Mouse (Mus musculus): ENCODE measurements around the gene Ier5l. TPM values are rescaled to one million over a fixed set of nuclear protein-coding genes. Genes with fewer than 3 reads are reported as not detected.

Gene Ier5l
- total RNA-seq (2015; ENCODE audit: low replicate concordance) (not detected in 2 replicates), total RNA-seq (2017; ENCODE audit: low replicate concordance) (not detected in 2 replicates)

DNA sequence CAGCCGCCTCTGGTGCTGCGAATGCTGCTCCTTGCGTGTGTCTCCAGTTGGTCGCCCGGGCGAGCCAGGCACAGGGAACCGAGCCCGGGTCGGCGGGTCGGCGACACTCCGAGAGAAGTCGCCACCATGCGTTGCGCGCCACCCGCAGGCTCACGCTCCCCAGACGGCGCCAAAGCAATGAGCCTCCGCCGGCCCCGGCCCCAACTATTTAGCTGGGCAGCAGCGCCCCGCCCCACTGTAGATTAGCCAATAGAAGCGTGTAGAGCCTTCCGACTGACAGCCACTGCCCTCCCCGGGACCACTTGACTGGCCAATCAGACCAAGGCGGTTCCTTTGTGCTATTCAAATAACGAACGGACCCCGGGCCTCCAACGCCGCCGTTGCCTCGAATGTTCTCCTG lies at the start of gene Ier5l:
TSS of gene Ier5l (minus strand) at position 181 of the 400 bp plus-strand sequence.
- ATAC-seq (replicated peaks; ENCODE audit: low FRiP score, poor library complexity, severe bottlenecking): no peak

DNA sequence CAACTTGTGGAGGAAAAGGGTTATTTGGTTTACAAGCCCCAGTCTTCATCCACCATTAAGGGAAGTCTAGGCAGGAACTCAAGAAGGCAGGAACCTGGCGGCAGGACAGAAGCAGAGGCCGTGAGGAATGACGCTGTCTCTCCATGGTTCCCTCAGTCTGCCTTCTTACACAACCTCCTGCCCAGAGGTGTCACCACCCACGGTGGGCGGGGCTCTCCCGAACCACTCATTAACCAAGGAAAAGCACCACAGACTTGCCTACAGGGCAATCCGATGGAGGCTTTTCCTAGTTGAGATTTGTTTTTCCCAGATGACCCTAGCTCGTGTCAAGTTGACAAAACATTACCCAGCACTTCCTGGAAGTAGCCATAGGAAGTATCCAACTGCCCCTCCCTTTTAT lies 49.7 kb upstream of the Ier5l start:
- no peak for ATAC-seq (replicated peaks; ENCODE audit: low FRiP score, poor library complexity, severe bottlenecking)

DNA sequence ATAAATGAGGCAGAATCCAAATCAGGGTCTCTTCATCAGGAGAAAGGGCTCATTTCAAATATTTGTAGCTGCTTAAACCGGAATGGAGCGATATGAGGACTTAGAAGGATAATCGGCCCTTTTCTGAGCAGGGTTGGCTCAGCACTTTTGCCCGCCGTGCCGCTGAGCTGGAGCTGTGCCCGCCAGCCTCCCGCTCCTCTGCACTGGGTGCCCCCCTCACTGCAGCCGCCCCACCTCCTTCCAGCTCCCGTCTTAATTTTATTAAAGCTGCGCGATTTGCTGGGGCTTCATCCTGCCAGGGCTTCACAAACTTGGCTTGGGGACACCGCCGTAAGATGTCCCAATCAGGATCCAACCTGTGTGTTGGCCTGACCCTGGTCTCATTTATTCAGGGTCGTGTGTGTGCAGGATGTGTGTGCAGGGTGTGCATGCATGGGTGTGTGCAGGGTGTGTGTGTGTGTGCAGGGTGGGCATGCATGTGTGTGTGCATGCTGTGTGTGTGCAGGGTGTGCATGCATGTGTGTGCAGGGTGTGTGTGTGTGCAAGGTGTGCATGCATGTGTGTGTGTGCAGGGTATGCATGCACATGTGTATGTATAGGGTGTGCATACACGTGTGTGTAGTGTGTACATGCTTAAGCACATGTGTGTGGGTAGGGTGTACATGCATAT lies 36.8 kb upstream of the Ier5l start:
- no peak; the same call in 1 of the 2 replicates for ATAC-seq (replicated peaks; ENCODE audit: low FRiP score, poor library complexity, severe bottlenecking)

DNA sequence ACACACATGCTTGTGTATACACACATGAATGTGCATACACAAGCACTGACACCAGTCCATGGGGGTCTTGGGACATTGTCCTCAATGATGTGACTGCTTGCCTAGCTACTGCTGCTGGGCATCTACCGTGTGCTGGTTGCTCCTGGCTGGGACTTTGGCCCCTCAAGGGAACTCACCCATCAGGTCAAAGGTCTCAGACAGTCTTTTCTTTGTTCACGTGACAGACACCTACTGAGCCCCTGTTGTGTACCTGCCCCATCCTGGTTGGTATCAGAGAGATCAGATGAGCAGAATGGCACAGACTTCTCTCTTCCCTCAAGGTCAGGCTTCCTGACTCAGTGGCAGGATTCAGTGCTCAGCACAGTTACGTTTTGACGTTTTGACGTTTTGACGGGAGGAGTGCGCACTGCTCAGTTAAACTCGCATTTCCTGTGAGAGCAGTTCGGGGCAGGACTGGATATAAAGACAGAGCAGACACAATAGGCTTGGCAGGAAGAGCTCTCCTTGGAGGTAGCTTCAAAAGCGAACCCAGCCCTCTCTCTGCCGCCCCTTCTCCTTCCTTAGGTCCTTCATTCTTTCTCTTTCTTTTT lies 33.2 kb upstream of the Ier5l start:
- ATAC-seq (replicated peaks; ENCODE audit: low FRiP score, poor library complexity, severe bottlenecking): no peak

DNA sequence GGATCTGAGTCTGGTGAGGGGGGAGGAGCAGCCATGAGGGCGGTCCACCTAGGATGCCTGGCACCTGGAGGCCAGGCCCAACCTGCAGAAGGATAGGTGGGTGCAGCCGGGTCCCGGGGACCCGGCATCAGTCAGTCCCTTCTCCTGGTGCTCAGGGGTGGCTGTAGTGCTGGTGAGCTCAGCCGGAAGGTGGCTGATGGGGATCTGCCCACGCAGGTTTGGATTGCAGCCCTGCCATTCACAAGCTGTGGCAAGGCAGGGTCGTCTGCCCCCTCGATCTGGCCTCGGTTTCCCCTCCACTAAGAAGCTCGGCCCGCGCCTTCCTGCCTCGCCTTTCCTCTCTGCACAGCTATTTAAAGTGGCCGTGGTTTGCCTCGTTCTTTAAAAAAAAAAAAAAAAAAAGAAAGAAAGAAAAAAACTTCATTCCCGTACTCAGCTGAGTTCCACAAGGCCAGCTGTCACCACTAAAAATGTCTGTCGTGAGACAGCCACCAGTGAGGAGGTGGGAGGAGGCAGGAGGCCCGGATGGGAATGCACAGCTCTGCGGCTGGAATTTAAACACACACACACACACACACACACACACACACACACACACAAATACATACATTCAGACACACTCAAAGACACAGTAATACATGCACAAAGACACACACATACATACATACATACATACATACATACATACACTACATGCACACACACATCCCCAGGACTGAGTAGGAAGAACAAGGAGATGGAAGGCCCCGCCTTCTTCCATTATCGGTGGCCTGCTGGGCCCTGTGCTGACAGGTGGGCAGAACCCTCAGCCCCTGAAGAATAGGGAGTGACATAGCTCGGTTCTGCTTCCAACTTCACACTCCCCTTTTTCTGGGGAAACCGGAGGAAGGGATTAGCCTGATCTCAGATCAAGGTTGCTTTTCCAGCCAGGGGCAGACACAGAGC lies 29.9 kb upstream of the Ier5l start:
- ATAC-seq (replicated peaks; ENCODE audit: low FRiP score, poor library complexity, severe bottlenecking): no peak

DNA sequence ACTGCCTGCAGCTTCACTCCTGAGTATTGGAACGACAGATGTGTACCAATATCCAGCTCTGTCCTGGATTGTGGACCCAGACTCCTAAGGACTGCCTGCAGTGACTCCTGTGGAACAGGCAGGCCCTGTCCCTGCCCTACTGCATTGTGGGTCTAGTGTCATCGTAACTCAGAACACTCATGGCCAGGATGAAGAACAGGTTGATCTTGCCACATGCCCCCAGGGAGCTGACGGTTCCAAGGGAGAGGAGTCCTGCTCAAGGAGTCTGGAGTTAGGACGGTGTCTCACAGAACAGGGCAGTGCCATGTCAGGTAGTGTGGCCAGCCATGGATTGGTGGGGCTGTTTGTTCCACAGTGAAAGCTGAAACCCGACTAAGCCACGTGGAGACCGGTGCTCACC lies 27.7 kb upstream of the Ier5l start:
- ATAC-seq (replicated peaks; ENCODE audit: low FRiP score, poor library complexity, severe bottlenecking): no peak

DNA sequence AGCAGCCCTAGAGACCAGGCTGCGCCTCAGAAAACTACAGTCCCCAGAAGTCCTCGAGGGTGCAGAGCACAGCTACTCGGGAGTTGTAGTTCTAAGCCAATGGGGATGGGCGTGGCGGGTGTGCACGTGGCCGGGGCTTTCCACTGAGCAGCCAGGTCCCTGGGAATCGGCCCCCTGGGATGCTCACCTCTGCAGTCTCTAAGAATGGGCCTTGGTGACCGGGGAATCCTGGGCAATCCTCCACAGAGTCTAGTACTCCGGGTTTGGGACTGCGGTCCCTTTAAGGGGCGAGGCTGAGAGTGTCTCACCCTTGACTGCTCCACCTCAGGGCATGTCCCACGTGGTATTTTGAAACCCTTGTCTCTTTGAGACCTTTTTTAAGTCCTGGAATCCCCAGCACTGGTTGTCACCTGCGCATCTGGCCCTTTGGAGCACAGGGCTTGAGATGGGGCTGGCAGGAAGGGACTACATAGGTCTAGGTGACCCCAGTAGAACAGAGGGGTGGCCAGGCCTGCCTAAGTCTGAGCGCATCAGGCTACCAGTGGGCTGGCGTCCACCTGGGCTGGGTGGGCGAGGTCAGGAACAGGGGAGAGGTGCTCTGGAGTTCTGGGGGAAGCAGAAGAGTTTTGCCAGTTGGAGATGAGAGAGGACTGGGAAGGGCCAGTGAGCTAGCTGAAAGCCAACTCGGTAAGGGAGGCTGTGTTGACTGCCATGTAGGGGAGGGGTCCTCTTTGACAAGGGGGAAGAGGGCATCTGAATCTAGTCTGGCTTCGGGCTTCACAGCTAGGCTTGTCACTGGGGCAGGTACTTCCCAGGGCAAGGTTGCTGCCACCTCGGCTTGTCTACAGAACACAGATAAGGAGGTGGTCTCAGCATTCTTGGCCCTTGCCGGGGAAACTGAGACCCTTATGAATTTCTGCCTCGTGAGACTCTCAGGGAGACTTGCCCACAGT lies 22.2 kb upstream of the Ier5l start:
- no peak for ATAC-seq (replicated peaks; ENCODE audit: low FRiP score, poor library complexity, severe bottlenecking)

DNA sequence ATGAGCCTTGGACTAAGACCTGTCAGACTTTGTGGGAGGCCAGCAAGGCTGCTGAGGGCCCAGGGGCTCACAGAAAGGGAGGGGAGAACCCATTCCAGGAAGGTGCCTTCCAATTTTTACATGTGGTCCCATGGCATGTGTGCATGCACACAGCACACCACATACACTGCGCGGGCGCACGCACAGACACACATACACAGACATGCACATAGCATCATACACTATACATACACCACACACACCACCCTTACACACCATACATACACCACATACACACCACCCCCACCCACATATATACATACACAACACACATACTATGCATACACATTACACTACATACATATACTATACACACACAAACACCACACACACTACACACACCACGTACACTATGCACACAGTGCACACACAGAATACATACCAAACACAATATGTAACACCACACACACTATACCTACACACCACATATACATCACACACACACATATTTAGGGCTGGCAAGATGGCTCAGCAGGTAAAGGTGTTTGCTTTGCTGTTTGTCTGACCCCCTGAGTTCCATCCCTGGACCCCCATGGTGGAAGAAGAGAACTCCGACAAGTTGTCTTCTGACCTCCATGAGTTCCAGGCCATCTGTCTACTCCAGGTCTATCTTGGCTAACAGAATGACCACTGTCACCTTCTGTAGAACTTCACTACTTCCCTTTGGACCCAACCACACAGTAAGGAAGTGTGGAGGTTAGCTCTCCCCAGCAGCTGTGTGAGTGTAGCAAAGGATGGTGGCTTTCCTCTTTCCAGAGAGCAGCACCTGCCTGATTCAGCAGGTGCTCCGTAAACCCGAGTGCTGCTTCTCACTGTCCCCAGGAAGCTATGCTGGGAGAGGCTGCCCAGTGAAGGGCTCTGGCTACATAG lies 21.2 kb upstream of the Ier5l start:
- ATAC-seq (replicated peaks; ENCODE audit: low FRiP score, poor library complexity, severe bottlenecking): no peak

DNA sequence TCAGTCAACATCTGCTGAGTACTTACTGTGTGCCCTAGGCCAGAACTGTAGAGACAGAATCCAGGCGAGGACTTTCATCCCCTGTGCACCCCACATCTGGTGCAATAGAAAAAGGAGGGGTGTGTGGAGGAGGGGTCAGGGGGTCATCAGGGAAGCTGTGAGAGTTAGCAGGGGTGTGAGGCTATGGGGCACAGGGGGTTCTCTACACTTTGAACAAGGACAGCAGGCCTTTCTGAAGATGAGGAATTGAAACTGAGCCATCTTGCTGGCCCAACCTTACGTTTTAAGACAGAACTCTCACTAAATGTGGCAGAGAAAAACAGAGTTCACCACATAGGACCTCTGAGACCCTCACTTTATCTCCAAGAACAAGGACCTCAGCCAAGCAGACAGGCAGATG lies 16.4 kb upstream of the Ier5l start:
- ATAC-seq (replicated peaks; ENCODE audit: low FRiP score, poor library complexity, severe bottlenecking): no peak

DNA sequence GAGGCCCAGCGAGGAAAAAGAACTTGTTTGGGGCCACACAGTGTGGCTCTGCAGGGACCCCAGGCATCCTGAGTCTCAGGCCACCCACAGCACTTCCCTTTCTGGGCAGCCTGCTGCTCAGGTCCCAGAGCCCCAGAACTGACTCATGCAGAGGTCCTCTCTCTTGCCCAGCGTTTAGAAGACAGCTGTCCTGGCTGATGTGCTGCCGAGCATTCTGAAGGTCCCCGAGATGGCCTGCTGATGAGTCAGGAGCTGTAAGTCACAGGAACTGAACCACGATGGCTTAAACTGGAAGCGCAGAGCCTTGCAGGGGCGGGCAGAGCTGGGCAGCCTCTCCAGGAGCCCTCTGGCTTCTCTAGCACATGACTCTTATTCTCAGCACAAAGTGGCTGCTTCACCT lies 13.6 kb upstream of the Ier5l start:
- ATAC-seq (replicated peaks; ENCODE audit: low FRiP score, poor library complexity, severe bottlenecking): no peak

DNA sequence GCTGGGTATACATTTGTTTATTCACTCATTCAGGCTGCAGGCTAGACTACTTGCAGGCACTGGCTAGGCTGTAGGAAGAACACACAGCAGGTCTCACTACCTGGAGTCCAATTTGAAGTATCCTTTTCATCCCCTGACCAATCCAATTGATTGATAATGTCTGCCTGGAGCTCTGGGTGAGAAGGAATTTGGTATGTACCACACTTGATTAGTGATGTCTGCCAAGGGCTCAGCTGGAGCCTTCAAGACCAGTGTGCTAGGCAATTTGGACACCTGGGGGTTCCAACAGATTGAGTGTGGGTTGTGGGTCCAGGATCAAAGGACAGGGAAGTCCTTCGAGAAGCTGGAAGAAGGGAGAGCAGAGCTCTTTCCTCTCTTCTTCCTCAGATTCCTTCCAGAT lies 4.5 kb upstream of the Ier5l start:
- no peak for ATAC-seq (replicated peaks; ENCODE audit: low FRiP score, poor library complexity, severe bottlenecking)

DNA sequence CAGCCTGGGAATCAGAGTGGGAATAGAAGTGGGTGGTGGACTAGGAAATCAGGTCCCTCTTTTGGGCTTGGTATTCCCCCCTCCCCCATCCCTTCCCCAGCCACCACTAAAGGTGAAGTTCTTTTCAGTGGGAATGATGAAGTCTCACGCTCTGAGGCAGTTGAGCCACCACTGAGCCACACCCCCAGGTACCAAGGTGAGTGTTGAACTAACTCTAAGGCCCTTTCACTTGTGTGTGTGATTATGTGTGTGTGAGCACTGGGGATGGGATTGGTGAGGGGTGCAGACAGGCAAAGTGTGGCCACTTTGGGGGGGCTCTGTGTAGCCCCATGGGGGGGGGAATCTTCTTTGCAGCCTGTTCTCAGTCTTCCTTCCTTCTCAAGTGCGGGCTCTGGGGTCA lies 2.2 kb upstream of the Ier5l start:
- no peak for ATAC-seq (replicated peaks; ENCODE audit: low FRiP score, poor library complexity, severe bottlenecking)

DNA sequence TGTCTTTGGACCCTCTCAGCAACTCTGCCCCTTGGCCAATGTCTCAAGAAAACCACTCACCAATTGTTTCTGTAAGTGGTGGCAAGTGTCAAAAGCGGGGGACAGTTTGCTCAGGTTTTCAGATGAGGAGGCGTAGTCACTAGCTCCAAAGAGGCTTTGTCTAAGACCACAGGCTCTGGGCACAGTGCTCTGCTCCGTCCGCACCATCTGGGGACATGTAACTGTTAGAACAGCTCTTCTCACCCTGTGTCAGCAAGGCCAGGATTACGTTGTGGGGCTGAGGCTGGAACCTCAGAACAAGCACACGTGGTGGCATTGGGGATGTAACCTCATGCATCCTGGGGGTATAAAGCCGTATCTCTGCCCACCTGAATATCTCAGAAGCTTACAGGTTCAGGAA lies 1.4 kb upstream of the Ier5l start:
- ATAC-seq (replicated peaks; ENCODE audit: low FRiP score, poor library complexity, severe bottlenecking): no peak

DNA sequence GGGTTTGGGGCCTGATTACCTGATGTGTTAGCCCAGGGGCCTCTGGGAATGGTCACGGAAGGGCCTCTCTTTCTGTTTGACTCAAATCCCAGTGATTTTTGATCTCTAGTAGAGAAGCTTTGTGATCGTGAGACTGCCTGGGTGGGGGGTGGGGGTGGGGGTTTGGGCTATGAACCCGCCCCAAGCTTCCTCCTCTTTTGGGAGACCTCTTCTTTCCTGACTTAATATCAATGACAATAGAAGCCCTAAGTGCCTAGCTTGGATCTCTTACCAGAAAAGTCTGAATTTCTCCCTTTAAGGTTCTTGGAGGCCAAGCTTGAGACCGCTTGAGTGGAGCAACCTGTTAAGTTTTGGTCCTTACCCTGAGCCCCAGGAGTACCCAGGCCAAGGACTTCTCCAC lies 757 bp upstream of the Ier5l start:
- ATAC-seq (replicated peaks; ENCODE audit: low FRiP score, poor library complexity, severe bottlenecking): no peak

DNA sequence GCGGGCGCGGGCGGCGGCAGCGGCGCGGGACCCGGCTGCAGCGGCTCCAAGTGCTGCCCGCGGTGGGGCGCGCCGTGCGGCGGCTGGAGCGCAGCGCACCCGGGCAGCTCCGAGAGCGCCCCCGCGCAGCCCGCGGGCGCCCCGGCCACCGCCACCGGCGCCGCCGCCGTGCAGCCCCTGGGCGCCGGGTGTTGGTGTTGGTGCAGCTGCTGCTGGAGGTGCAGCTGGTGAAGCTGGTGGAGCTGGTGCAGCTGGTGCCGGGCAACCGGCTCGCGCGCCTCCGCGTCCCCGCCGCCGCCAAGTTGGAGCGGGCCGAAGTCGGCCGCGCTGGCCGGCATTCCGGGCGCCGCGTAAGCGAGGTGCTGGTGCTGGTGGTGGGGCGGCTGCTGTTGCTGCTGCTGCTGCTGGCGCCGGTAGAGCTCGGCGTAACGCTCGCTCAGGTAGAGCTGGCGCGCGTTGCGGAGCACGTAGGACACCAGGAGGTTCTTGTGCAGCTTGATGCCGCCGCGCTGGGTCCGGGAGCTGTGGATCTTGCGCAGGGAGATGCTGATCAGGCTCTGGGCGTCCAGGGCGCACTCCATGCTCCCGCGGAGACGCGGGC lies 488 bp downstream of the Ier5l start:
- no peak for ATAC-seq (replicated peaks; ENCODE audit: low FRiP score, poor library complexity, severe bottlenecking)

DNA sequence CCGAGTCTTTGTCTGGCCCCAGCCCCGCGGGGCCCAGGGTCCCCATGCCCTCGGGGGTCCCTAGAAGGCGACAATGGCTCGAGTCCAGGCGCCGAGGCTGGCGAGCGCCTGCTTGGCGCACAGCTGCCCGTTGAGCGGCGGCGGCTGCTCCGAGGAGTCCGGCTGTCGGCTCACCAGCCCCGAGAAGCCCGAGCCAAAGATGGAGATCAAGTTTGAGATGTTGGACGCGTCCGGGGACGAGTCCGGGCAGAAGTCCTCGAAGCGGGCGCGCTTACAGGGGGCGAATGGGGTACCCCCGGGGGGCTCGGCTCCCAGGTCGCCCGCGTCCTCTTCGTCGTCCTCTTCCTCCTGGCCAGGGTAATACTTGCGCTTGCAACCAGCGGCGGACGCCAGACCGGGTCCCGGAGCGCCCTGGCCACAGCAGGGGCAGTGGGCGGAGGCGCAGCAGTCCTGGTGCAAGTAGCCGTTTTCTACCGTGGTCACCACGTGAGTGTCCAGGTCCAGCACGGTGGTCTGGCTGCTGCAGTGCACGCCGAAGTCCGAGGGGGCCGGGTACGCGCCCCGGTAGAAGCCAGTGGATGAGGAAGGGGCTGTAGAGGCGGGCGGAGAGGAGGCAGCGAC lies 1.2 kb downstream of the Ier5l start:
- ATAC-seq (replicated peaks; ENCODE audit: low FRiP score, poor library complexity, severe bottlenecking): no peak

DNA sequence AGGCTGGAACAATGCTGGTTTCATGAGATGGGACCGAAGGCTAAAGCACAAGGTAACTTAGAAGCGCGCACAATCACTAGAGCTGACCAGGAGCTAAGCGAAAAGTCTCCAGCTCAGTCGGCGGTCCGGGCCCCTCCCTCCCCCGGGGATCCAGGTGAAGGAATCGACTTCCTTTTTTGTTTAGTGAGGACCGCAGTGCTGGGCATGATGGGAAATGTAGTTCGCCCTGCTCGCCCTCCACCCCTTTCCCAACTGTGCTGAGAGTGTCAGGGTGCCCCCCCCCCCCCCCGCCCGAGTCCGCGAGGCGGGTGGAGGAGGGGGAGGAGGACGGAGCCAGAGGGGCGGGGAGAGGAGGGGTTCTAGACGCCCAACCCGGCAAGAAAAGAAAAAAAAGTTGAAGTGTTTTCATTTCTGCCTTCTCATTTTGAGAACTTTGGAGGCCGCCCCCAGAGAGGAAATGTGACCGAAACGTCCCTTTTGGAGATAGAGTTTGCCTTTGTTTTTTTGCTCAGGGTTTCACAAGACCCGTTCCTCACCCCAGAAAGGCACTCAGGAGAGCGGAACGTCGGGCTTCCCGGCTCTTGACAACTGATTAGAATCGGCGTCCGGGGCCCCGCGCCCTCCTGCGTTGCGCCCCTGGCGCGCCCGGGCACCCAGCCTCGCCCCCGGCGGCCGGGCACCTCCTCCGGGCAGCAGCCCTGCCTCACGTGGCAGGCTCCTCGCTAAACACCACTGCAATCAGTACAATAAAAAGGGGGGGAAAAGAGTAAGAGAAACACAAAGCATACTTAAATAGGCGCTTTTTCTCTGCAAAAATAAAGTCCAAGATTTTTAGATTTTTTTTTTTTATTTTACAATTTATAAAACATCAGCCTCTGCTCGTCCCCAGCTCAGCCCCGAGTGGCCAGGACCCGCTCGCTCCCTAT lies 2.0 kb downstream of the Ier5l start:
- no peak for ATAC-seq (replicated peaks; ENCODE audit: low FRiP score, poor library complexity, severe bottlenecking)

Data from erythroblast, adult 5-6 weeks (primary cell).